Comparison of ENCODE assay signal across 19 mouse cellular contexts in the genomic region with DNA sequence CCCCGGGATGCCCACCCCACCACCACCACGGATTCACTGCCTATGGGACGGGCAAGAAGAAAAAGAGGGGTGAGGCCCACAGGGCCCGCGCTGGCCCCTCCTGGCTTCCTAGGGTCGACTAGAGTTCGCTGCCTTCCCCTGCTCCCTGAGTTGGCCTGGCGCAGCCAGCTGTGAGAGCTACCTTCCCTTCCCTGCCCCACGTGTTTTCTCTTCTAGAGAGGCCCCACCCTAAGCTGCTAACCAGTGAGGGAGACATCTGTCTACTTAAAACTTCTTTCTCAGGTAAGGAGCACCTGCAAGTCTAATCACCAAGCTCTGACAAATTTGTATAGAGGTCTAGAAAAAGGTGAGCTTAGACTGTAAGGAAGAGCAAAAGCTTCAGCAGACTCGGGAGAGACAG.
DNase-seq lines count a peak whose midpoint lies in the region; TF ChIP-seq lines count a peak whose summit lies in the region.
"Had no signal": no experiment of that assay in that cellular context is flagged by ENCODE, and none has a peak within 500 bp of the region (broad histone marks: within the 10 kb centered on the region; RNA-seq: fewer than 3 reads in every experiment).

No protein-coding gene starts in this region.

- no peaks in the 10 kb centered on the region; the same call in 1 of the 2 replicates for H3K36me3 ChIP-seq in ES-E14 (ENCODE audit: control insufficient read depth, insufficient read depth, low read length, poor library complexity, severe bottlenecking)
- H3K36me3 ChIP-seq in embryonic facial prominence, embryonic 10.5 days (replicated peaks): no peaks in the 10 kb centered on the region
- H3K36me3 ChIP-seq: embryonic facial prominence, embryonic 12.5 days; forebrain, embryonic 12.5 days had no signal

- no peaks in the 10 kb centered on the region for H3K27me3 ChIP-seq in embryonic facial prominence, embryonic 10.5 days (replicated peaks; ENCODE audit: low read depth, poor library complexity, severe bottlenecking)
- H3K27me3 ChIP-seq: CH12.LX; embryonic facial prominence, embryonic 12.5 days; forebrain, embryonic 12.5 days had no signal

- H3K4me3 ChIP-seq in ES-E14 (ENCODE audit: insufficient read depth in 1 of 2, low read depth in 1 of 2, low read length in 2 of 2, poor library complexity in 1 of 2, severe bottlenecking in 1 of 2): no peak overlapping the region
- no peak overlapping the region for H3K4me3 ChIP-seq in embryonic facial prominence, embryonic 10.5 days
- H3K4me3 ChIP-seq: embryonic facial prominence, embryonic 12.5 days; forebrain, embryonic 12.5 days had no signal

- H3K9me3 ChIP-seq in ES-E14 (ENCODE audit: control insufficient read depth, insufficient read depth, low read depth, low read length): peaks cover 2% of the 10 kb centered on the region; the same call in 1 of the 2 replicates
- H3K9me3 ChIP-seq in embryonic facial prominence, embryonic 10.5 days: peaks cover 4% of the 10 kb centered on the region; the same call in 1 of the 2 replicates
- H3K9me3 ChIP-seq: embryonic facial prominence, embryonic 12.5 days; forebrain, embryonic 12.5 days had no signal

- in situ Hi-C loops in ES-E14 (cut with MboI; ENCODE audit: low sequenced_read_pairs in 2 of 2, unreplicated experiment in 2 of 2): no loop called here

- WGBS in embryonic facial prominence, embryonic 10.5 days: 90% methylated on average over 10 of the region's 10 CpGs

- H3K4me1 ChIP-seq in ES-E14 (ENCODE audit: control insufficient read depth in 2 of 2, insufficient read depth in 2 of 2, low read length in 2 of 2, poor library complexity in 1 of 2): no peaks in the 10 kb centered on the region
- no peaks in the 10 kb centered on the region for H3K4me1 ChIP-seq in embryonic facial prominence, embryonic 10.5 days
- H3K4me1 ChIP-seq: embryonic facial prominence, embryonic 12.5 days; forebrain, embryonic 12.5 days had no signal

- H3K9ac ChIP-seq in ES-E14 (ENCODE audit: insufficient read depth, low read depth, low read length, poor library complexity, severe bottlenecking): no peak overlapping the region
- H3K9ac ChIP-seq: embryonic facial prominence, embryonic 12.5 days; forebrain, embryonic 12.5 days had no signal

- H3K27ac ChIP-seq in ES-E14 (ENCODE audit: insufficient read depth, low read depth, low read length, poor library complexity, severe bottlenecking): 0 out of 2 replicates have a peak overlapping the region, but pooled peaks have one; percentile 31
- H3K27ac ChIP-seq in embryonic facial prominence, embryonic 10.5 days (replicated peaks): 0 out of 2 replicates have a peak overlapping the region, but pooled peaks have one; percentile 11
- H3K27ac ChIP-seq: embryonic facial prominence, embryonic 12.5 days; forebrain, embryonic 12.5 days had no signal

- DNase-seq in 3134 (ENCODE audit: extremely low read depth, insufficient read length, low spot score) (peak; percentile 9), ES-E14 (ENCODE audit: low read depth, low spot score) (no peak), liver (no peak)
- no peak for DNase-seq in embryonic facial prominence, embryonic 10.5 days (ENCODE audit: low spot score)
- DNase-seq in right cerebral cortex, postnatal 14 days: no peak
- DNase-seq in cerebellum, adult 11-12 months: no peak
- DNase-seq: adrenal gland, adult 8-10 months; adrenal gland, postnatal 14 days; adrenal gland, postnatal 36 days; B cell, adult 2 months; cerebellum, adult 18-20 months; cerebellum, adult 8-10 months; cerebellum, adult 9-11 months; cerebellum, postnatal 14 days; cerebellum, postnatal 36 days; embryo, embryonic 11 days had no signal

TF ChIP-seq in ES-E14, 5 proteins besides CTCF, POLR2A, EP300 and RAD21:
- TF ChIP-seq CHD2 (IDR thresholded peaks at IDR 0.05; ENCODE audit: low read depth, low read length): no peak
- no peak for TF ChIP-seq ZNF384 (IDR thresholded peaks at IDR 0.05; ENCODE audit: low read depth, low read length)
- TF ChIP-seq ZC3H11A (IDR thresholded peaks at IDR 0.05; ENCODE audit: borderline replicate concordance, low read depth, low read length): no peak
- no peak for TF ChIP-seq MAFK (IDR thresholded peaks at IDR 0.05; ENCODE audit: insufficient read depth, low read depth, low read length)
- TF ChIP-seq HCFC1 (IDR thresholded peaks at IDR 0.05; ENCODE audit: borderline replicate concordance, insufficient read depth, low read length): no peak
